15 mouse cellular contexts compared by ENCODE assay signal in the genomic region with DNA sequence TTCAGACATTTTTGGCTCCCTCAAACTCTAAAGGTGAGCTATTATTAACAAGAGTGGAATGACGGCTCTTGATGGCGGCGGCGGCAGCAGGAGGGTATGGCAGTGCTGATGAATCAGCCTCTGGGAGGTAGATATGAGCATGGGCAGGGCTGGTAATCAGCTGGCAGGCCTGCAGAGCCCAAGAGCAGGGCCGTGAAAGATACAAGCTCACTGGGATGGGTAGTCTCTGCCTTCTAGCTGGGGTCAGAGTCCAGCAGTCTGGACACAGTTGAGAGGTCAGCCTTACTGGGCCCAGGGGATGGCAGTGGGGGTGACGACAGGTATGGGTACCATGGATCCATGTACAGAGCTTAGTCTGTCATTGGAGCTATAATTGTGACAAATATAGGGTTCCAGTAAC. TPM values are rescaled to one million over a fixed set of nuclear protein-coding genes. Genes with fewer than 3 reads are reported as not detected.
DNase-seq lines count a peak whose midpoint lies in the region; ATAC-seq and TF ChIP-seq lines count a peak whose summit lies in the region.
"Had no signal": no experiment of that assay in that cellular context is flagged by ENCODE, and none has a peak within 500 bp of the region (broad histone marks: within the 10 kb centered on the region; RNA-seq: fewer than 3 reads in every experiment).

No protein-coding gene starts in this region.

- no peak for TF ChIP-seq EP300 in liver, postnatal 0 days (IDR thresholded peaks at IDR 0.05; ENCODE audit: low read depth)

- H3K36me3 ChIP-seq in liver, postnatal 0 days (replicated peaks; ENCODE audit: insufficient read depth, low read length): peaks cover 20% of the 10 kb centered on the region
- peaks cover 26% of the 10 kb centered on the region for H3K36me3 ChIP-seq in kidney, embryonic 14.5 days (ENCODE audit: control insufficient read depth, insufficient read depth, low read length)
- H3K36me3 ChIP-seq in liver, embryonic 13.5 days: peaks cover 35% of the 10 kb centered on the region
- peaks cover 35% of the 10 kb centered on the region for H3K36me3 ChIP-seq in hindbrain, embryonic 13.5 days

- no peaks in the 10 kb centered on the region for H3K27me3 ChIP-seq in liver, postnatal 0 days (ENCODE audit: insufficient read depth, low read length)
- H3K27me3 ChIP-seq in kidney, embryonic 14.5 days (ENCODE audit: control insufficient read depth, insufficient read depth, low read length): no peaks in the 10 kb centered on the region
- no peaks in the 10 kb centered on the region for H3K27me3 ChIP-seq in liver, embryonic 13.5 days
- no peaks in the 10 kb centered on the region for H3K27me3 ChIP-seq in hindbrain, embryonic 13.5 days
- H3K27me3 ChIP-seq: embryonic facial prominence, embryonic 13.5 days; forebrain, embryonic 12.5 days had no signal

- no peak for TF ChIP-seq CTCF in liver, postnatal 0 days (IDR thresholded peaks at IDR 0.05; ENCODE audit: low read depth)

- 82% methylated on average over 6 of the region's 6 CpGs for WGBS in liver, postnatal 0 days (ENCODE audit: insufficient replicate concordance)
- WGBS in kidney, embryonic 14.5 days: 84% methylated on average over 6 of the region's 6 CpGs
- 62% methylated on average over 6 of the region's 6 CpGs for WGBS in liver, embryonic 13.5 days (ENCODE audit: insufficient replicate concordance)
- 86% methylated on average over 6 of the region's 6 CpGs for WGBS in hindbrain, embryonic 13.5 days

- H3K9me3 ChIP-seq in liver, postnatal 0 days (ENCODE audit: low read length): no peaks in the 10 kb centered on the region
- H3K9me3 ChIP-seq in kidney, embryonic 14.5 days (ENCODE audit: control insufficient read depth, low read length): no peaks in the 10 kb centered on the region
- no peaks in the 10 kb centered on the region for H3K9me3 ChIP-seq in liver, embryonic 13.5 days (replicated peaks)
- H3K9me3 ChIP-seq in hindbrain, embryonic 13.5 days: no peaks in the 10 kb centered on the region
- H3K9me3 ChIP-seq: embryonic facial prominence, embryonic 13.5 days; forebrain, embryonic 12.5 days; limb, embryonic 10.5 days had no signal

- H3K4me2 ChIP-seq in liver, postnatal 0 days (ENCODE audit: low read depth, low read length): no peak overlapping the region
- no peak overlapping the region for H3K4me2 ChIP-seq in kidney, embryonic 14.5 days (replicated peaks; ENCODE audit: low read depth, low read length)
- no peak overlapping the region for H3K4me2 ChIP-seq in liver, embryonic 13.5 days
- H3K4me2 ChIP-seq in hindbrain, embryonic 13.5 days: no peak overlapping the region
- H3K4me2 ChIP-seq: embryonic facial prominence, embryonic 13.5 days; forebrain, embryonic 12.5 days; lung, embryonic 14.5 days had no signal

- peak; percentile 45 for DNase-seq in liver
- no peak for DNase-seq in liver, postnatal 0 days
- DNase-seq in liver, embryonic 13.5 days: no peak
- no peak for DNase-seq in frontal cortex, postnatal 25 days (ENCODE audit: low spot score in 2 of 2)
- DNase-seq in cerebellum, postnatal 10 days: no peak
- DNase-seq: adrenal gland, adult 8-10 months; cerebellum, adult 18-20 months; lung, embryonic 14.5 days; right cerebral cortex, postnatal 25 days had no signal

- no peak overlapping the region for H3K4me3 ChIP-seq in liver, postnatal 0 days (ENCODE audit: low read depth, low read length)
- no peak overlapping the region for H3K4me3 ChIP-seq in kidney, embryonic 14.5 days (ENCODE audit: low read length)
- no peak overlapping the region for H3K4me3 ChIP-seq in liver, embryonic 13.5 days (replicated peaks)
- H3K4me3 ChIP-seq in hindbrain, embryonic 13.5 days: no peak overlapping the region
- H3K4me3 ChIP-seq: embryonic facial prominence, embryonic 13.5 days; forebrain, embryonic 12.5 days; limb, embryonic 10.5 days had no signal

- no peak for ATAC-seq in liver, postnatal 0 days
- ATAC-seq in kidney, embryonic 14.5 days (ENCODE audit: low FRiP score, low TSS enrichment): 0 out of 2 replicates have a peak, but pooled peaks have one; percentile 41
- peak; percentile 69 for ATAC-seq in liver, embryonic 13.5 days (ENCODE audit: low read depth)
- no peak for ATAC-seq in hindbrain, embryonic 13.5 days (ENCODE audit: low FRiP score)
- ATAC-seq: midbrain, embryonic 16.5 days had no signal

- no peak overlapping the region for H3K27ac ChIP-seq in liver, postnatal 0 days (ENCODE audit: low read depth)
- no peak overlapping the region for H3K27ac ChIP-seq in kidney, embryonic 14.5 days (ENCODE audit: low read depth, low read length)
- 0 out of 2 replicates have a peak overlapping the region, but pooled peaks have one; percentile 32 for H3K27ac ChIP-seq in liver, embryonic 13.5 days
- no peak overlapping the region for H3K27ac ChIP-seq in hindbrain, embryonic 13.5 days
- H3K27ac ChIP-seq: embryonic facial prominence, embryonic 13.5 days; forebrain, embryonic 12.5 days; limb, embryonic 10.5 days had no signal

- H3K9ac ChIP-seq in liver, postnatal 0 days (replicated peaks): no peak overlapping the region
- H3K9ac ChIP-seq in kidney, embryonic 14.5 days (ENCODE audit: low read depth, low read length): no peak overlapping the region
- H3K9ac ChIP-seq in liver, embryonic 13.5 days: 0 out of 2 replicates have a peak overlapping the region, but pooled peaks have one; percentile 5
- H3K9ac ChIP-seq in hindbrain, embryonic 13.5 days: no peak overlapping the region
- H3K9ac ChIP-seq: embryonic facial prominence, embryonic 13.5 days; forebrain, embryonic 12.5 days; lung, embryonic 14.5 days had no signal

- peaks cover 24% of the 10 kb centered on the region for H3K4me1 ChIP-seq in liver, postnatal 0 days (ENCODE audit: insufficient read depth)
- no peaks in the 10 kb centered on the region for H3K4me1 ChIP-seq in kidney, embryonic 14.5 days (ENCODE audit: control insufficient read depth, insufficient read depth, low read length)
- H3K4me1 ChIP-seq in liver, embryonic 13.5 days (replicated peaks): peaks cover 44% of the 10 kb centered on the region
- no peaks in the 10 kb centered on the region for H3K4me1 ChIP-seq in hindbrain, embryonic 13.5 days (replicated peaks)
- H3K4me1 ChIP-seq: embryonic facial prominence, embryonic 13.5 days; forebrain, embryonic 12.5 days had no signal

RNA-seq across cellular contexts. Expression of gene Vil1, which starts 24.0 kb away (rescaled TPM):
- polyA plus RNA-seq in liver, postnatal 0 days (2015; fragmentation: Nextera tagmentation; extraction: Ambion mirVana): 0.13 and 0.19 TPM in 2 replicates
- polyA plus RNA-seq in kidney, embryonic 14.5 days (2014; fragmentation: Nextera tagmentation; extraction: Ambion mirVana): 2.8 and 6.7 TPM in 2 replicates
- 0.62 and 0.90 TPM in 2 replicates for polyA plus RNA-seq in liver, embryonic 13.5 days (2015; fragmentation: Nextera tagmentation; extraction: Ambion mirVana)
- polyA plus RNA-seq in hindbrain, embryonic 13.5 days (2015; fragmentation: Nextera tagmentation; extraction: Ambion mirVana): 0.16 and 0.18 TPM in 2 replicates

RNA-seq across cellular contexts. Expression of gene Ctdsp1, which starts 41.9 kb away (rescaled TPM):
- 40.0 and 40.4 TPM in 2 replicates for polyA plus RNA-seq in liver, postnatal 0 days (2015; fragmentation: Nextera tagmentation; extraction: Ambion mirVana)
- 66.7 and 86.0 TPM in 2 replicates for polyA plus RNA-seq in kidney, embryonic 14.5 days (2014; fragmentation: Nextera tagmentation; extraction: Ambion mirVana)
- polyA plus RNA-seq in liver, embryonic 13.5 days (2015; fragmentation: Nextera tagmentation; extraction: Ambion mirVana): 33.1 and 35.6 TPM in 2 replicates
- polyA plus RNA-seq in hindbrain, embryonic 13.5 days (2015; fragmentation: Nextera tagmentation; extraction: Ambion mirVana): 18.5 and 19.8 TPM in 2 replicates

RNA-seq across cellular contexts. Expression of gene Slc11a1, which starts 58.2 kb away (rescaled TPM):
- 12.8 and 15.1 TPM in 2 replicates for polyA plus RNA-seq in liver, postnatal 0 days (2015; fragmentation: Nextera tagmentation; extraction: Ambion mirVana)
- 2.0 and 5.2 TPM in 2 replicates for polyA plus RNA-seq in kidney, embryonic 14.5 days (2014; fragmentation: Nextera tagmentation; extraction: Ambion mirVana)
- 9.6 and 10.0 TPM in 2 replicates for polyA plus RNA-seq in liver, embryonic 13.5 days (2015; fragmentation: Nextera tagmentation; extraction: Ambion mirVana)
- polyA plus RNA-seq in hindbrain, embryonic 13.5 days (2015; fragmentation: Nextera tagmentation; extraction: Ambion mirVana): 2.4 and 2.5 TPM in 2 replicates

Comparison
In these comparisons a context has a peak if more than half of its experiments do, and no peak if none do; other contexts are left out.
1. ATAC-seq: peak in kidney, embryonic 14.5 days (single experiment) and liver, embryonic 13.5 days (single experiment); none in liver, postnatal 0 days (single experiment) and hindbrain, embryonic 13.5 days (single experiment).